Mouse (Mus musculus): Measurements from ENCODE around the gene Osbpl8.

Gene Osbpl8

DNA sequence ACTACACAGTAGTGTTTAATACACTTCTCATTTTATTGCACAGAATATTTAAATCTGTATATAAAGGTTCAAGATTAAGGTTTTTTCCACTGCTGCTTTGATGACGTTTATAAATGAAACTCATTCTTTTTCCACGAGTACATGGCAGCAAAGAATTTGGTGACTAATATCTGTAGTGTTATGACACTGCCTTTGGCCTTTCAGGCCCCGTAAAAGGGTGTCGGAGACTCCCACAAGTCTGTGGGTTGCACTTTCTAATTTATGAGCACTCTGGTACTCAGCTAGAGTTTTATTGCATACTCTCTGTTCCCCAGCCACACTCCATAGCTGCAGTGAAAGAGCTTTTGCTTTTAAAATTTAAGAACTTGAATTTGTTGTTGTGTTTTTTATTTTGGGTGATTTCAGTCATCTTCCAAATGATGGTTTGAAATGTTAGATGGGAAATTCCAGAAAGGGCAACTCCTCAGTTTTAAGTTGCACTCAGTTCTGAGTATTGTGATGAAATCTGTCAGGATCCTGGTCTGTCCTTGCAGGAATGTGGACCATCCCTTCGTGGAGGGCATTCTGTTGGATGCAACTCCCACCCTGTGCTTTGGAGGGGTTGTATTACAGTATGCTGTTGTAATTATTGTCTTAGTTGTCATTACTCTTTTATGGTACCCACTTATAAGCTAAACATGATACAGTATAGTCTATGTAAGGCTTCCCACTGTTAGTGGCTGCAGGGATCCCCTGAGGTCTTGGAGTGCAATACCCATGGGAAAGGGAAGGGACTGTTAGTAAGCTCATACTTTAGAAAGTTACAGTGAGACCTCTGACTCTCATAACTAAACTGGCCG, 70.1 kb downstream of the Osbpl8 start:
- DNase-seq (ENCODE audit: low spot score in 2 of 2) = no peak

DNA sequence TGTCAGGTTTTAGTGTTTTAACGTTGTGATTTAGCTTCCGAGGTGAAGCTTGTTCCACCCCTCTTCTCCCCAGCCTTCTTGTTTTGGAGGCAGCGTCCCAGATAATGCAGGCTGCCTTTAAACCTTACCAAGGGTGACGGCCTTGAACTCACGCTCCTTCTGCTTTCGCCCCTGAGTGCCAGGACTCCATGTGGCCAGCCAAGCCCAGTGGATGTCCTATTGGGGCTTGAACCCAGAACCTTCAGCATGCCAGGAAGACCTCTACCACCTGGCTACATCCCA, 70.7 kb downstream of the Osbpl8 start:
- DNase-seq (ENCODE audit: low spot score in 2 of 2) = no peak

DNA sequence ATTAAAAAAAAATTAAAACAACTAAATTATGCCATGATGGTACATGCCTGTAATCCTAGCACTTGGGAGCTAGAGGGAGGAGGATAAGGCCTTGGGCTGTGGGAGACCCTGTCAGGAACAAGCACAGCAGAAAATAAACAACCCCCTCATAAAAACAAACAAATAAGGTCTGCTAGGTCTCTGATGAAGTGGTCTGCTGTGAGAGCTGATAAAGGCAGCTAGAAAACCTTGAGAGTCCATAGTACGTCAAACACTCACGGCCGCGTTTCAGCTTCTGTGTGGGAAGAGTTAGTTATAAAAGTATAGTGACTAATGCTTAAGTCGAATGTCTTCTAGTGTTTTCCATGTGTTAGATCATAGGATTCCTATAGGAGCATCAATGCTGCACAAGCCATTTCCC, 72.9 kb downstream of the Osbpl8 start:
- no peak for DNase-seq (ENCODE audit: low spot score in 2 of 2)

DNA sequence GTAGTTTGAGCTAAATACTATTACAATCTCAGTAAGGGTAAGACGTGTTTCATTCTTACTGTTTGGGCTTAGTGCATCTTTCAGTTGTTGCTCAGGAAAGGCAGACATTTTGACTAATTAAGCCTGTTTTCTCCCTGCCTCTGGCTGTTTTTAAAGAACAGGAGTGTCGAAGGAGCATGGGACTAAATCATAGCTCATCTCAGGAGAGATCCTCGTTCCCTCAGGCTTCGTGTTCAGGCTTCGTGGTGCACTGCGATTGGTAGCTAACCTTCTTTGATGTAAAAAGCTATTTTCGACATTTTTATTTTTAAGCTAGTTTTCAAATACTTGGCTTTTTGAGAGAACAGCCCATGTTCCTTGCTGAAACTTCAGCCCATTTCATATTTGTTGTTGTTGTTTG, 78.1 kb downstream of the Osbpl8 start:
- no peak for DNase-seq (ENCODE audit: low spot score in 2 of 2)

DNA sequence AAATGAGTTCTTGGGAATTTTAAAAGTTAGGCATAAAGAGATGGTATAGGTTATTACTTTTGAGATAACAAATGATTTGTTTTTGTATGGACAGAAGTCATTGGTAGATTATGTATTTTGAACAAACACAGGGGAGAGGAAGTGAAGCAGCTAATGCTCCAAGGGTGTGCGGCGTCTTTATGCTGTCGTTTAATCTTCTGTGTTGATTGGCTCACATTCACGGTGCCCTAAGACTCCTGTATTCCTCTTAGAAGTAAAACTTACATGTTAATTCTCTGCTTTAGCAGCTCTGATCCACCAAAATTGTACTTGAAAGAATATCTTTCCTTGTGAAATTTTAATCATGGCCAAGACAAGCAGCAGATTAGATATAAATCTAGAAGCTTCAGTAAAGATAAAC, 83.1 kb downstream of the Osbpl8 start:
- no peak for DNase-seq (ENCODE audit: low spot score in 2 of 2)

DNA sequence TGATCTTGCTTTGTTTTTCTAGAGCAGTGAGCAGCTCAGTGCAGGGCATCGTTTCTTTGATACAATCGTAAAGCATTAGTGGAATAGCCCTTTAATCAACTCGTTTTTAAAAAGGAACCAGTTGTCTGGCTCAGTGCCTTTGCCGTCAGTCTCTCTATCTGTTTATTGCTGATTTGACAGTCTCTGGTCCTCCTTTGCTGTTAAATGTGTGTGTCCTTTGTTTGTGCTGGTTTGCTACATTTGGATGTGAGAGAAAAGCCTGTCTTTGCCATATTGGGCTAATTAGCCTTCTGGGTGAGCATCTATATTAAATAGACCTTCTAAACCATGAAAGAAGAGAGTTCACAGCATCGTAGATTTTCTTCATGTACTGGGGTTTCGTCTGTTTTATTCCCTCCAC, 83.6 kb downstream of the Osbpl8 start:
- DNase-seq (ENCODE audit: low spot score in 2 of 2) = no peak

DNA sequence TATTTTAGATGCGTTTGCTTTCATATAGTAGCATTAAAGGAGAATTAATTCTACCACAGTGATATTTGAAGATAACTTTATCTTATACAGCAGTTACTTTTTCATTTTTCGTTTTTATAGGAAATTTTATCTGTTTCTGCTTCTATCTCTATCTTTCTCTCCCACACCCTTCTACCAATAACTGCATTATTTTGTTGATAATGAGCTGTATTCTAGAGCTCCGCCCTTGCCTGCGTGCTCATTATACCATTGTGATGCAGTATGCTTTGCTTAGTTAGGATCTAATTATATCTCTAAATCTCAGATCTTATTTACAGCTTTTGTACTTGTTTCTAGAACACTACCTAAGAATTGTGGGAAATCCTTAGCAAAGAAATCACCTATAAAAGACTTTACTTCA, 85.6 kb downstream of the Osbpl8 start:
- DNase-seq (ENCODE audit: low spot score in 2 of 2) = no peak

DNA sequence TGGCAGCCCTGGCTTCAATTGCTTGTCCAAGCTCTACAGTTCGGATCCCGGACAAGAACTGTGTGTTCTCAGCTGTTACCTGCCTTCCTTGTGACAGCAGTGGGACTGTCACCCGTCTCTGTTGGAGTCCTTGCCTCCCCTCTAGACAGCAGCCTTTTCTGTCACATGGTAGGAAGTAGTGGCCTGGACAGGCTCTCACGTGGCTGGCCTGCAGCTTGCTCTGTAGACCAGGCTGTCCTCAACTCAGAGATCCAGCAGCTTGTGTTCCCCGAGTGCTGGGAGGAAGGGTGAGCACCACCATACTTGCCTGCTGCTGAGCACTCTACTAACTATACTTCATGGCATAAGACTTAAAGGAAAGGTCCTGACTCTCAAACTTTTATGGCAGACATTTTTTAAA, 87.1 kb downstream of the Osbpl8 start:
- no peak for DNase-seq (ENCODE audit: low spot score in 2 of 2)

DNA sequence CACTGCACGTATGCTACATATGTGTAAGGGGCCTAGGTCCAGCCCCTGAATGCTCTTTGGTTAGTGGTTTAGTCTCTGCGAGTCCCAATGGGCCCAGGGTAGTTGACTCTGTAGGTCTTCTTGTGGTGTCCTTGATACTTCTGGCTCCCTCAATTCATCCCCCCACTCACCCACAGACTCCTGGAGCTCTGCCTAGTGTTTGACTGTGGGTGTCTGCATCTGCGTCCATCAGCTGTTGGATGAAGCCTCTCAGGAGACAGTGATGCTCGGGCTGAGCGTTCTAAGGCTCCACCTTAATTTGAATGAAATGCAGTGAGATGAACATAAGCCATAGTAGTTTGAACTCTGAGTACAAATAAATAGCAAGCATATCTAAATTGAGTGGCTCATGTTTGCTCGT, 90.7 kb downstream of the Osbpl8 start:
- DNase-seq (ENCODE audit: low spot score in 2 of 2) = no peak

DNA sequence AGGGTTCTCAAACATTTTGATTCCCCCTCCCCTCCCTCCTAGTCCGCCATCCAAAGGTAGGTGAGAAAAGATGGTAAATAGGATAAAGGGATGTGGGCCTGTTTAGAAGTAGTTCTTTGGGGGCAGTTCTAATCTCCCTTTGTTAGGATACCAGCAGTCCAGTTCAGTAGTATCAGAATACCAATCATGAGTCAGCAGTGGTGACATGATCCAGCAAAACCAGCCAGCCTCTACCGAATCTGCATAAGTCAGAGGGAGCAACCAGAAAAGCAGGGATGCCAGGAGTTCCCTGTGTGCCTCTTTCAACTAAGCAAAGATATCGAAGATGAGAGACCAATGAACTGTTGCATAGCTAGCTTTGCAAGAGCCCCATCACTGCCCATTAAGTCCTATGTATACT, 91.6 kb downstream of the Osbpl8 start:
- no peak for DNase-seq (ENCODE audit: low spot score in 2 of 2)

DNA sequence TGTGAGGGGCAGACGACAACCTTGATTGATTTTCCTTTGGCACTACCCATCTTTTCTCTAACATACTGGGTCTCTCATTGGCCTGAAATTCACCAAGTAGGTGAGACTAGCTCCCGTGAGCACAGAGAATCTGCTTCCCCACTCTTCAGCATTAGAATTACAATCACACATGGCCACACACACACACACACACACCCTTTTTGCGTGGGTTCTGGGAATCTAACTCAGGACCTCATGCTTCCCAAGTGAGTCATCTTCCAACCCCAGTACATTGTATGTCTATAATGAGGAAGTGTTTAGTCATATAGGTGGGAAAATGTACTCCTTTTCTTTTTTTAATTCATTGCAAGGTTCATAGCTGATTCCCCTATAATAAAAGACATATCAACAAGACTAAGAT, 92.8 kb downstream of the Osbpl8 start:
- DNase-seq (ENCODE audit: low spot score in 2 of 2) = no peak

DNA sequence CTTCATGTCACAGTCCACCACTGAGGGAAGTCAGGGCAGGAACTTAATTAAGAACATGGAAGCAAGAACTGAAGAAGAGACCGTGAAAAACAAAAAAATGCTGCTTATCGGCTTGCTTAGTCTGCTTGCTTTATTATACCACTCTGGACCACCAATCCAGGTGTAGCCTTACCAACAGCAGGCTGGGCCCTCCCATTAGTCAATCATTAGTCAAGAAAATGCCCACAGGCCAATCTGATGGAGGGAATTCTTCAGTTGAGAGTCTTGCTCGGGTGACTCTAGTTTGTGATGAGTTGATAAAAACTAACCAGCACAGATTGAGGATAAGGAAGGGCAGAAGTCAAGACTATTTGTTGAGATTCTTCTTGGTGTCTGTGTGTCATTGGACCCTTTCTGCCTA, 93.7 kb downstream of the Osbpl8 start:
- no peak for DNase-seq (ENCODE audit: low spot score in 2 of 2)

DNA sequence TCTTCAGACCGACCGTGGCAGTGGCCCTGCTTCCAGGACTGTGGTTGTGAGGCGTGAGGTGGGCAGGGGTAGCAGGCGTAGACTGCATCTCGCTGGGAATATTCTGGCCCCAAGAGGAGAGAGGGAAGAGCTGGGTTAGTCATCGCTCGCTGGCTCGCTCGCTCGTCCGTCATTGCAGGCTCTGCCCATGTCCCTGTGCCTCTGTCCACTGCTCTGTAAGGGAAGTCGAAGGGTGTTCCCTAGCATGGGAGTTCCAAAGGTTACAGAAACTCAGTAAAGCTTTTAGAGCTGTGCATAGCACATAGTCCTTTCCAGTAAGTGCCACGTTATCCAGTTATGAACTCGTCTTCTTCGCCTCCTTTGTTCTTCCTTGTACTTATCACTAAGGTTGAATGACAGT, 107.1 kb downstream of the Osbpl8 start:
- DNase-seq (ENCODE audit: low spot score in 2 of 2) = no peak

DNA sequence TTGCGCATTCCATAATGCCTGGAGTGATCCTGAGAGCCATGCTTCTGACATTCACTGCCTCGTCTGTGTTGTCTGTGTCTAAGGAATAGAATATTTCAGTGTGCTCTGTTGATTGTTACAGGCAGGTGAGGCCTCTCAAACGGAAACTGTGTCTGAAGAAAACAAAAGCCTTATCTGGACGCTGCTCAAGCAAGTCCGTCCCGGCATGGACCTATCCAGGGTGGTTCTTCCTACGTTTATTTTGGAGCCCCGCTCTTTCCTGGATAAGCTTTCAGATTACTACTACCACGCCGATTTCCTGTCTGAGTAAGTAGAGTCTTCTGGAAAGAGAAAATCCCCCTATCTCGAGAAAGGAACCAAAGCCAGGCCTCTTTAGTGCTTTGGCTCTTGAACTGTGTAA, 108.4 kb downstream of the Osbpl8 start:
- DNase-seq (ENCODE audit: low spot score in 2 of 2) = no peak

DNA sequence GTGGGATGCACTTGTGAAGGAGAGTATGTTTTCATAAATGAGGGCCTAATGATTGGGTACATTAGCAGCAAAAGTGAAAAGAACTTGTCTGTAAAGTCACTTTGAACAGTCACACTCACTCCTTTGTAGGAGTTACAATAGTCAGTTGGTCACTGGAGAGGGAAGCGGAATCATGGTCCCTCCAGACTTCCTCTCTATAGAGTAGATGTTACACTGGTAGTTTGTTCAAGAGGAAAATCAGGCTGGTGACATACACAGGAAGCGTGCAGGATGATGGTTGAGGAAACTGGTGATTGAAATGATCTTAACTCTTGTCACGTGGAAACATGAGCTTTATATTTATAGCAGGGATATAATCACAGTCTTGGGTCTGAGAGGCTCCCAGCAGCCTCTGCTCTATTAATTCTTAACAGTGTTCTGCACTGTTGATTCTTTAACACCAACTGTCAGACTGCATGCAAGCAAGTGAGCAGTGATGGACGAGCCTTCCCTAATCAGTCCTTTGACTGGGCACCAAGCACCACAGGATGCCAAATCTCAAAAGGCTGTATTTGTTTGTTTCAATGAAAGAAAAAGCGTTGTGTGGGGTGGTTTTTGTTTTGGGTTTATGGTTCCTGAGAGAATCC, 109.0 kb downstream of the Osbpl8 start:
- DNase-seq (ENCODE audit: low spot score in 2 of 2) = no peak

DNA sequence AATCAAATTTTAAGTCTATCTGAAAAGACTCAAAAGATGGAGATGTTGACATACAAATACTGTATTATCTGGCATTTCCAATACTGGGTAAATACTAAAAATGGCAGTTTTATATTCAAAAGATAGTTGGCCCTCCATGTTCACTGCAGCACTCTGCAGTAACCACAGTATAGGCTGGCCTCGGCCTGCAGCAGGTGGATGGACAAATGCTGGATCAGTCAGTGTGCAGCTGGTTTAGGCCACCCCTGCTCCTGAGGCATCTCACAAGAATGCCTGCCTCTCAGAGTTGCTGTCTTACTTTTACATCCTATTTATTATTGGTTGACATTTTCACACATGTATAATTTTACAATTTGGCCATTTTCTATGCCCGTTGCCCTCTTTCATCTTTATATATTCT, 111.3 kb downstream of the Osbpl8 start:
- no peak for DNase-seq (ENCODE audit: low spot score in 2 of 2)

DNA sequence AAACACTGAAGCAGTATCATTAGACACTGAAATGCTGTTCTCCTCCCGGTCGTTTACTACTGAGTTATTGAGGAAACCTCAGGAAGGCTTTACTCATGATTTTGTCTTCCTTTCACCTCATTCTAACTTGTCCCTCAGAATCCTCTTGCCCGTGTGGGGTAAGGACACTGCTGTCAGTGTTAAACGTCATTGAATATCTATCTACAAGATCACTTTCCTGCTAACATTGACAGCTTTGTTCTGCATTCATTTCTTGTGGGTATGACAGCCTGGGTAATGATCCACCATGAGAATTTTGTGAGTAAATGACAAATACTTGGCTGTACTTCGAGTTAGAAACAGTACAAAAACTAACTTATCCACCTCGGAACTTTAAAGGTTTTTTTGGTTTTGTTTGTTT, 133.1 kb downstream of the Osbpl8 start:
- DNase-seq (ENCODE audit: low spot score in 2 of 2) = no peak

DNA sequence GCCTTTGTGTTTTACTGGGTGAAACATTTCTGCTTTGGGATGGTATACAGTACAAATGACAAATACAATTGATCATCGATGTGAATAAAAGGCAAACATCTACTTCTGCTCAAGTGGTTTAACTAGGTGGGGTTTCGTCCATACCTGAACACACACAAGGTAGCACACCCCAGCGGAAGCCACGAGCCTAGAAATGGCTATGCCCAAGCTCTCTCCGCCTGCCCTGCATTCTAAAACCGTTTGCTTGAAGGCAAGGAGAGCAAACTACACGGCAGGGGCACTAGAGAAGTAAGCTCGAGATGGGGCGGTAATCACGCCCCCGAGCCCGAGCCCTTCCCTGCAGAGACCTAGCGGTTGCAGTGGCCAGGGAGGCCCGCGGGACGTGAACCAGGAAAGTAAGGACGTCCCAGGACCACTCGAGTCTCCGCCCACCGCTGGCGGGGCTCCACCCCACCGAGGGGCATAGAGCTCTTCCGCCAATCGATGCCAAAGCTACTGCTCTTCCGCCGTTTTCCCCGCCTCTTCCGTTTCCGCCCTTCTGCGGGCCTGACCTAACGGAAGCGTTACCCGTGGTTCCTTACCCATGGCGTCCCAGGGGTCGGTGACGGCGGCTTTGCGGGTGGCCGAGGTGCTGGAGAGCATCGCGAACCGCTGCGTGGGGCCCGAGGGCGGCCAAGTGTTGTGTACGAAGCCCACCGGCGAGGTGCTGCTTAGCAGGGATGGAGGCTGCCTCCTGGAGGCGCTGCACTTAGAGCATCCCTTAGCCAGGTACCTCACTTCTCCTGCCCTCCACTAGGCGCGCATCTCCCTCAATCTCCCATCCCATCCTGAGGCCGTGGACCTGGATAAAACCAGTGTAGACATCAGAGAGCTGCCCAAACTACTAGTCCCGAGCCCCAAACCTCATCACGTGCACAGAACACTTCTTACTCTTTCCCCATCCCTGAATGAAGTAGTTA, 133.9 kb downstream of the Osbpl8 start, which contains the start of gene Bbs10:
Bbs10 (plus strand) TSS at position 540 of the 959 bp plus-strand sequence.
- peak; percentile 91 to 92 for DNase-seq (ENCODE audit: low spot score in 2 of 2)

DNA sequence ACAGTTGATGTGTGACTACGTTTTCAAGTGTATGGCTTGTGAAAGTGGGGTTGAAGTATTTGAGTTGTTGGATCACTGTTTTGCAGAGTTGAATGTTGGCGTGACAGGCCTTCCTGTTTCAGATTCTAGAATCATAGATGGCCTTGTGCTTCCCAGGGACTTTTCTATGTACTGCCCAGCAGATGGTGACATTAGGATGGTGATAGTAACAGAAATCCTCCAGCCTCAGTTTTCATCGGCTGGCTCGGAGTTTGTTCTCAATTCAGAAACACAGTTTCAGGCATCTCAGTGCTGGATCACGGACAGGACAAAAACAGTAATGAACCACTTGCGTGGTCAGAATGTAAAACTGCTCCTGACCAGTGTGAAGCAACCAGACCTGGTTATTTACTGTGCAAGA, 135.0 kb downstream of the Osbpl8 start:
- no peak for DNase-seq (ENCODE audit: low spot score in 2 of 2)

DNA sequence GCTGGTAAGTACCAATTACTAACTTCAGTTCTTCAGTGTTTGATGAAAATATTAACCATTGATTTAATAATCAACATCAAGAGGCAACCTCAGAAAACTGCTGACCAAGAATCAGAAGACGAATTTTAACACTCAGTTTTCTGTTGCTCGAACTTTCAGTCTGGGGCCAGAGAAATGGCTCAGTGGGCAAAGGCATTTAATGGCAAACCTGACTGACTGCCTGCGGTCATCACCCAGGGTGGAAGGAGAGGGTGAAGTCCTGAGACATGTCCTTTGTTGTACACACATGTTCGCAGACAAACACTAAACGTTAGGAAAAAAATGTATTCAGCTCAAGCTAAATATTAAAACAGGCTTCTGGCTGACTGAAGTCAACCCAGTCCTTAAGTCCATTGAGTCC, 136.5 kb downstream of the Osbpl8 start:
- DNase-seq (ENCODE audit: low spot score in 2 of 2) = no peak

DNA sequence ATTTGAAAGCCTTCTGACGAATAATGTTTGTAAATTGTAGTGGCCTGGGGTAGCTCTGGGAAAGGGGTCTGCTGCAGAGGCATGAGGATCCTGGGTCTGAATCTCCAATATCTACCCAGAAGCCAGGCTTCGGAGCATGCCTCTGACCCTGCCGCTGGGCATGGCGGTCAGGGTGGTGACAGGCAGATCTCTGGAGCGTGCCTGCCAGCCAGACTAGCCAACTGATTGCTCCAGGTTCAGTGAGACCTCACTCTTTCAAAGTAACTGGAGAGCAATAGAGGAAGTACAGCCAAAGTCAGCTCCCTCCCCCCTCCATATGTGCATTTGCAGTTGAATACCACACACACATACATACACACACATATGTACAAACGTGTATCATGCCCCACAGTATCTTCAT, 137.9 kb downstream of the Osbpl8 start:
- no peak for DNase-seq (ENCODE audit: low spot score in 2 of 2)

DNA sequence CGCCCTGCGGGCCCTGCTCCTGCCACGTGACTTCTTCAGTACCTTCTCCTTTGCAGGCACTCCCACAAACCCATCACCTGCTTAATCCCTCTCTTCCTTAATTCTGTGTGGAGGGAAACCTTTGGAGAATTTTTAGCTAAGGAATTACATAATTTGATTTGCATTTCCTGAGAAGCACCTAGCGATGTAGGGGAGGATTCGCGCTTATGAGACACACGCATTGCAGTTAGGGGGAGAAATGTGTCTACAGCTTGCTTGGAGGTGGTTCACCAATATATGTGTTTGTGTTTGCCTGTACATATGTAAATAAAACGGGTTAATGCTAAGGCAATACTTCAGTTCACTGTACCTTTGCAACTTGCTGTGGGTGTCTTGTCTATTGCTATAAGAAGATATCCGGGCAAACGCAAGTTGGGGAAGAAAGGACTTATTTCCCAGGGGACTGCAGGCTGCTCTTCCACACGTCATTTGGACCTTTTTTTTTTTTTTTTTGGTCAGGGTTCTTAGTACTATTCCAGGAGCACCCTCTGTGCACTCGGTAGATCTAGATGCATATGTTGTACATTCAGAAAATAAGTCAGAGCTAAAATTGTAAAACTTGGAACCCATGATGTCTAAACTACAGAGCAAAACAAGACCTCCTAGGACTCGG, 144.4 kb downstream of the Osbpl8 start:
- DNase-seq (ENCODE audit: low spot score in 2 of 2) = no peak
